Mouse (Mus musculus): ENCODE results near the gene Zfand5. TPM values are rescaled to one million over a fixed set of nuclear protein-coding genes. Genes with fewer than 3 reads are reported as not detected.
"Not testable (repeated sequence)": the region's sequence is repeated elsewhere in the genome, so short reads cannot be mapped to it uniquely, and the experiment has no call there.

The Zfand5 gene
- 152 and 158 TPM in 2 replicates for polyA plus RNA-seq (2012; rRNA removed)

DNA sequence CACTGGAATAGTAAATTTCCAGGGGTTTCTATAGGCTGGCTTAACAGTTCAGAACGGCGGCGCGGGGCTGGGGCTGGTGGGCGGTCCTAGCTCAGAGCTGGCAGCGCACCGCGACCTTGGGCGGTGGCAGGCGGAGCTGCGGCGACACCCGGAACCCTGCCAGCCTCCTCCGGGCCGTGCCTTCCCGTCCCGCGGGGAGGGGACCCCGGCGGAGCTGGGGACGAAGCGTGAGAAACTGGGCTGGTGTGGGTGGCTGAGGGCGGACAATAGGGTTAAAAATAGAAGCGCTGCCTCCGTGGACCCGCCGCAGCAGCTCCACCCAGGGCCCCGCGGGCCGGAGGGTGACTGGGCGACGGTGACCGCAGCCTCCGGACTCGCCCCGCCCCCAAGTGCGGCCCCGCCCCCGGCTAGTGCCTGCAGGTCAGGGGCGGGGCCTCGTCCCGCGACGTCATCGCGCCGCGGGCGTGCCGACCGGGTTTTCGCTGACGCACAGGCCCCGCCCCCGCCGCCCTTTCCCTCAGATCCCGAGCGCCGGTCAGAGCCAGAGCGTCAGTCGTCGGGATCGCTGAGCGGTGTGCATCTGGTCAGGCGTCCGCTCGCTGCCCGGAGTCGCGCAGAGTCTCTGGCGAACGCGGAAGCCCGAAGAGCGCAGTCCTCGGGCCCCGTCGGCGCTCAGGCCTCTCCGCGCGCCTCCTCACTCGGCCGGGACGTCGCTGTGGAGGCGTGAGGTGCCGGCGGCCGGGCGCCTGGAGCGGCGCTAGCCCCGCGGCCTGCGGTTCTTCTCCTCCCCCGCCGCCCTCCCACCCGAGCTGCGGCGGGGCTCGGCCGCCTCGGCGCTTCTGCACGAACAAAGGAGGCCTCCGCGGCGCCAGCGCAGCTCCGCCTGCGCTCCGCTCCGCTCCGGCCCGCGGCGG lies at the start of gene Zfand5:
TSS of gene Zfand5 (plus strand) at position 538 of the 914 bp plus-strand sequence.
- DNase-seq = peak; percentile 99
- peak within 1 kb of the TSS; percentile 96 for H3K4me3 ChIP-seq (replicated peaks; ENCODE audit: insufficient read depth, low read depth, low read length)
- H3K4me1 ChIP-seq (ENCODE audit: control insufficient read depth, insufficient read depth, low read length) = peaks cover 2% of the 10 kb centered on the region; the same call in 1 of the 2 replicates
- H3K27ac ChIP-seq (ENCODE audit: insufficient read depth, low read length) = peak within 1 kb of the TSS; percentile 95
- WGBS = under 1% methylated on average over 113 of the region's 118 CpGs
- TF ChIP-seq CTCF (IDR thresholded peaks at IDR 0.05; ENCODE audit: borderline replicate concordance, insufficient read depth, low read depth, low read length) (no peak), POLR2A (IDR thresholded peaks at IDR 0.05; ENCODE audit: borderline replicate concordance, insufficient read depth, low read length) (peak; percentile 99)
- H3K27me3 ChIP-seq (ENCODE audit: control insufficient read depth, insufficient read depth, low read length) = no peaks in the 10 kb centered on the region

DNA sequence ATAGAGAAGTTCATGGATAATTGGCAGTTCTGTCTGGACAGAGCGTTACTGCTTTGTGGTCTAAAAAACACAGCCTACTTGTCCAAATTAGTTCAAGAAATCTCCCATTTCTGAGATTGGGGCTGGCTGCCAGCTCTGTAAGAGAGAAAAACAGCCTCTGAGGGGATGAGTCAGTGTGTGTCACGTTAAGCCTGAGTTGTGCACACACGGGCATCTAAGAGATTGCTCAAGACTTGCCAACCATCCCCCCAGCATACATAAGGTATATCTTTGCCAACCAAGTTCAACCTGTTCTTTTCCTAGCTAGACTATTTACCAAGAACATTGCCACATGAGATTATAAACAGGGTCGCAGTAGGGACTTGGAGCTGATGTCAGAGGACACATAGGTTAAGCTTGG lies 44.9 kb upstream of the Zfand5 start:
- H3K27ac ChIP-seq (ENCODE audit: insufficient read depth, low read length) = no peak overlapping the region
- H3K4me3 ChIP-seq (replicated peaks; ENCODE audit: insufficient read depth, low read depth, low read length) = no peak overlapping the region
- no peak for TF ChIP-seq CTCF (IDR thresholded peaks at IDR 0.05; ENCODE audit: borderline replicate concordance, insufficient read depth, low read depth, low read length)
- no peak for TF ChIP-seq POLR2A (IDR thresholded peaks at IDR 0.05; ENCODE audit: borderline replicate concordance, insufficient read depth, low read length)
- no peaks in the 10 kb centered on the region for H3K27me3 ChIP-seq (ENCODE audit: control insufficient read depth, insufficient read depth, low read length)
- H3K4me1 ChIP-seq (ENCODE audit: control insufficient read depth, insufficient read depth, low read length) = no peaks in the 10 kb centered on the region
- DNase-seq = peak; percentile 18 to 53
- WGBS = 27% methylated on average over 4 of the region's 4 CpGs

DNA sequence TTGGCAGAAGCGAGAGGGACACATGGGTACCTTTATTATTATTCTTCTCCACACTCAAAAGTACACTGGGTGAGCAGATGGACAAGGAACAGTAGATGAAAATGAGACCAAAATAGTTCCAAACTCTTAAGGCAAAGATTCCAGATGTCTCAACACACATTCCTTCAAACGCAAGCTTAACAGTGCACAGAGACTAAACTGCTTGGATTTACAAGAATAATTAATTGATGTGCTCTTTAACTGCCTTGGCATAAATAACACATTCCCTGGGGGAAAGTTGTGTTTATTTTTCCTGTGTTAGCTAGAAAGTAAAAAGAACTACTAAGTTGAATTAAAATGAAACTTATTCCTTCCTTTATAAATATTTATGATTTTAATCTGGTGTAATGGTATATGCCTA lies 44.3 kb upstream of the Zfand5 start:
- Histone ChIP-seq H3K4me1 (ENCODE audit: control insufficient read depth, insufficient read depth, low read length) (no peaks in the 10 kb centered on the region), H3K27me3 (ENCODE audit: control insufficient read depth, insufficient read depth, low read length) (no peaks in the 10 kb centered on the region), H3K4me3 (replicated peaks; ENCODE audit: insufficient read depth, low read depth, low read length) (no peak overlapping the region), H3K27ac (ENCODE audit: insufficient read depth, low read length) (no peak overlapping the region)
- 65% methylated on average over 2 of the region's 2 CpGs for WGBS
- no peak for DNase-seq
- no peak for TF ChIP-seq CTCF (IDR thresholded peaks at IDR 0.05; ENCODE audit: borderline replicate concordance, insufficient read depth, low read depth, low read length)
- no peak for TF ChIP-seq POLR2A (IDR thresholded peaks at IDR 0.05; ENCODE audit: borderline replicate concordance, insufficient read depth, low read length)

DNA sequence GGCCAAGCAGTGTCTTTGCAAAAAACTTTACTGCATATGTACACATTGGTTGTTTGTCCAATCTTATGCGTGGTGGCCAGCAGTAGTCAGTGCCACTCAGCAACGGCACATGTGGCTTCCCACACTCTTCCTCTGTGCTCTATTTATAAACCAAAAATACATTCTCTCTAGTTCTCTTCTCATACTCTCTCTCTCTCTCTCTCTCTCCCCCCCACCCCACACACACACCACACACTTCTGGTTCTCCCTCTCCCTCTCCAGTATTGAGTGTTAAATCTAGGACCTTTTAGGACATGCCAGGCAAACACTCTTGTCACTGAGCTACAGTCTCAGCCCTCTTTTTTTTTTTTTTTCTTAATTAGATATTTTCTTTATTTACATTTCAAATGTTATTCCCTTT lies 23.3 kb upstream of the Zfand5 start:
- not testable (repeated sequence) for H3K27ac ChIP-seq (ENCODE audit: insufficient read depth, low read length); H3K4me3 ChIP-seq (replicated peaks; ENCODE audit: insufficient read depth, low read depth, low read length); DNase-seq; H3K27me3 ChIP-seq (ENCODE audit: control insufficient read depth, insufficient read depth, low read length); H3K4me1 ChIP-seq (ENCODE audit: control insufficient read depth, insufficient read depth, low read length)
- 97% methylated on average over 2 of the region's 2 CpGs for WGBS

DNA sequence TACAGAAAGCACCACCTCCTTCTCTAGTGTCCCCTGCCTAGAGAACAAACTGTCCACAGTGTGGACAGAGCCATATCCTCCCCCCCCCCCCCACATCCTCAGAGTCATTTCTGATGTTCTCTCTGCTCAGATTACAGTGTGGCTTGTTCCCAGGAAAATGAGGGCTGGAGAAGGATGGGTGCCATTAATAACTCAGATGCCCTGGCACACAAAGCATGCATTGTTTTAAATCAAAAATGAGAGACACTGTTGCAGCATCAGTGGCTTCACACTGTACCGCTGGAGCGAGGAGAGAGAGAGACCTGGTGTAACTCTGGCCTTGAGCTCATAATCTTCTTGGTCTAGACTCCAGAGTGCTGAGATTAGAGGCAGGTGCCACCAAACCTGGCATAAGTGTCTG lies 18.2 kb upstream of the Zfand5 start:
- Histone ChIP-seq H3K4me3 (replicated peaks; ENCODE audit: insufficient read depth, low read depth, low read length) (no peak overlapping the region), H3K27me3 (ENCODE audit: control insufficient read depth, insufficient read depth, low read length) (no peaks in the 10 kb centered on the region; the same call in 1 of the 2 replicates), H3K4me1 (ENCODE audit: control insufficient read depth, insufficient read depth, low read length) (no peaks in the 10 kb centered on the region), H3K27ac (ENCODE audit: insufficient read depth, low read length) (no peak overlapping the region)
- WGBS = 49% methylated on average over 2 of the region's 2 CpGs
- TF ChIP-seq CTCF (IDR thresholded peaks at IDR 0.05; ENCODE audit: borderline replicate concordance, insufficient read depth, low read depth, low read length) (no peak), POLR2A (IDR thresholded peaks at IDR 0.05; ENCODE audit: borderline replicate concordance, insufficient read depth, low read length) (no peak)
- no peak for DNase-seq

DNA sequence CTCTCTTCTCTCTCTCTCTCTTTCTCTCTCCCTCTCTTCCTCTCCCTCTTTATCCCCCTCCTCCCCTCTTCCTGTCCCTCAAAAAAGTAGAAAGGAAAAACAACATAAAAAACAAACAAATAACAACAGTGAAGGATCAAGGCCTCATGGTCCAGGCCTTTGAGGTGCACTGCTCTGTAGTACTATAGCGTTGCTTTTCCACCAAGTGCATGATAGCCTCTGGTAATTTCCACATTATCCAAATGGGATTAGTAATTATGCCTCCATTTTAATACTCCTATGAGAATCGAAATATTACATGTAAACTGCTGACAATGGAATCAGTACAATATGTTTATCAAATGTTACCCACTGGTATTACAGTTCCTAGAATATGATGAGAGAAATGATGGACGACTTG lies 16.2 kb upstream of the Zfand5 start:
- TF ChIP-seq CTCF (IDR thresholded peaks at IDR 0.05; ENCODE audit: borderline replicate concordance, insufficient read depth, low read depth, low read length) (no peak), POLR2A (IDR thresholded peaks at IDR 0.05; ENCODE audit: borderline replicate concordance, insufficient read depth, low read length) (no peak)
- H3K4me1 ChIP-seq (ENCODE audit: control insufficient read depth, insufficient read depth, low read length) = no peaks in the 10 kb centered on the region
- H3K27ac ChIP-seq (ENCODE audit: insufficient read depth, low read length) = no peak overlapping the region
- no peaks in the 10 kb centered on the region; the same call in 1 of the 2 replicates for H3K27me3 ChIP-seq (ENCODE audit: control insufficient read depth, insufficient read depth, low read length)
- 89% methylated on average over 3 of the region's 3 CpGs for WGBS
- H3K4me3 ChIP-seq (replicated peaks; ENCODE audit: insufficient read depth, low read depth, low read length) = no peak overlapping the region
- DNase-seq = no peak

DNA sequence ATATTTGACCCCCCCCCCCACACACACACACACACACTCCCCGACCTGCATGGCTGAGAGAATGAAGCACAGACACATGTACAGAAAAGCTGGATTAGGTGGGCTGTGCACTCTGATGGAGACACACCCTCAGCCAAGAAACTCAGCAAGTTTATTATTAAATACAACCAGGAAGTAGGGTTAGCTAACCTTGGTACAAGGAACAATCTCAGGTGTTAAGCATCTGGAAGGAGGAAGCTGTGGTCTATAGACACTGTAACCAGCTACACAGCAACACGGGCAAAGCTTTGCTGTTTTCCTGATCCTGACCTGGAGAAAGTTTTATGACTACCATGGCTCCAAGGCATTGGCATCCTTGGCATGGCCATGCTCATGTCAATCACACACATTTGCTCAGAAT lies 12.6 kb upstream of the Zfand5 start:
- H3K4me1 ChIP-seq (ENCODE audit: control insufficient read depth, insufficient read depth, low read length) = no peaks in the 10 kb centered on the region
- no peak overlapping the region for H3K27ac ChIP-seq (ENCODE audit: insufficient read depth, low read length)
- TF ChIP-seq POLR2A (IDR thresholded peaks at IDR 0.05; ENCODE audit: borderline replicate concordance, insufficient read depth, low read length) (no peak), CTCF (IDR thresholded peaks at IDR 0.05; ENCODE audit: borderline replicate concordance, insufficient read depth, low read depth, low read length) (no peak)
- no peaks in the 10 kb centered on the region for H3K27me3 ChIP-seq (ENCODE audit: control insufficient read depth, insufficient read depth, low read length)
- no peak for DNase-seq
- WGBS = 90% methylated on average over 2 of the region's 2 CpGs
- H3K4me3 ChIP-seq (replicated peaks; ENCODE audit: insufficient read depth, low read depth, low read length) = no peak overlapping the region

DNA sequence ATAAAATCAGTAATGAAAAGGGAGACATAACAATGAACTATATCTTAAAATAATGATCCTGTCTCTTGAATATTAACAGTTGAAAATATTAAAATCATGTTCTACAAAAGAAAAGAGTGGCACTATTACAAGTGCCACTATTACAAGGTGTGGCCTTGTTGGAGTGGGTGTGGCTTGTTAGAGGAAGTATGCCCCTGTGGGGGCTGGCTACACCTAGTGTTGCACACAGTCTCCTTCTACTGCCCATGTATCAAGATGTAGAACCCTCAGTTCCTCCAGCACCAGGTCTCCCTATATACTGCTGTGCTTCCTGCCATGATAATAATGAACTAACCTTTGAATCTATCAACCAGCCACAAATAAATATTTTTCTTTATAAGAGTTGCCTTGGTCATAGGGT lies 11.8 kb upstream of the Zfand5 start:
- no peak overlapping the region for H3K27ac ChIP-seq (ENCODE audit: insufficient read depth, low read length)
- TF ChIP-seq CTCF (IDR thresholded peaks at IDR 0.05; ENCODE audit: borderline replicate concordance, insufficient read depth, low read depth, low read length) (no peak), POLR2A (IDR thresholded peaks at IDR 0.05; ENCODE audit: borderline replicate concordance, insufficient read depth, low read length) (no peak)
- H3K4me3 ChIP-seq (replicated peaks; ENCODE audit: insufficient read depth, low read depth, low read length) = no peak overlapping the region

More for the DNA sequence above, 11.8 kb upstream of the Zfand5 start:
- Histone ChIP-seq H3K4me1 (ENCODE audit: control insufficient read depth, insufficient read depth, low read length) (no peaks in the 10 kb centered on the region), H3K27me3 (ENCODE audit: control insufficient read depth, insufficient read depth, low read length) (no peaks in the 10 kb centered on the region)
- no peak for DNase-seq
